In genomic region chr16:91546391-91546835, GRCm38 (mm10) we compare ENCODE assay signal across 8 mouse cellular contexts. TPM values are rescaled to one million over a fixed set of nuclear protein-coding genes. Genes with fewer than 3 reads are reported as not detected.
A peak's percentile ranks its signal among the peaks of the same experiment; 100 is the strongest.
DNase-seq lines count a peak whose midpoint lies in the region; ATAC-seq and TF ChIP-seq lines count a peak whose summit lies in the region.

No protein-coding gene starts in this region.

- DNase-seq in layer of hippocampus, adult 2 months (ENCODE audit: low spot score in 2 of 2), result no peak
- DNase-seq in layer of hippocampus, adult 18-20 months (ENCODE audit: low spot score in 2 of 2), result no peak
- DNase-seq in cerebellum, postnatal 10 days, result peak; percentile 18 to 24
- peak; percentile 52 to 63 for DNase-seq in natural killer cell, adult 2 months (ENCODE audit: low spot score in 2 of 2)
- no peak for DNase-seq in frontal cortex, postnatal 10 days (ENCODE audit: low spot score in 2 of 2)

- H3K4me1 ChIP-seq in liver, embryonic 15.5 days (replicated peaks), result peaks cover 86% of the 10 kb centered on the region

- peak overlapping the region; percentile 98 for H3K4me2 ChIP-seq in liver, embryonic 15.5 days

- H3K36me3 ChIP-seq in liver, embryonic 15.5 days (replicated peaks), result no peaks in the 10 kb centered on the region

- TF ChIP-seq CTCF in layer of hippocampus, adult 2 months (conservative IDR thresholded peaks at IDR 0.05), result no peak

- ATAC-seq in hematopoietic stem cell, adult 5-6 weeks (replicated peaks in 1 of 2; ENCODE audit: insufficient read depth in 1 of 2, low FRiP score in 2 of 2, low TSS enrichment in 1 of 2, low read depth in 1 of 2, poor library complexity in 2 of 2, severe bottlenecking in 2 of 2), result peak; percentile 79
- ATAC-seq in liver, embryonic 15.5 days (ENCODE audit: insufficient read depth), result peak; percentile 30
- no peak for ATAC-seq in frontal cortex, adult (ENCODE audit: low TSS enrichment)

- WGBS in liver, embryonic 15.5 days (ENCODE audit: insufficient replicate concordance), result 2% methylated on average over 14 of the region's 14 CpGs

- peak overlapping the region; percentile 98 for H3K27ac ChIP-seq in layer of hippocampus, adult 2 months
- H3K27ac ChIP-seq in liver, embryonic 15.5 days (replicated peaks), result peak overlapping the region; percentile 94

- no peaks in the 10 kb centered on the region for H3K9me3 ChIP-seq in liver, embryonic 15.5 days (replicated peaks)

- peak overlapping the region; percentile 98 for H3K4me3 ChIP-seq in layer of hippocampus, adult 2 months
- peak overlapping the region; percentile 83 for H3K4me3 ChIP-seq in liver, embryonic 15.5 days (replicated peaks)

- H3K27me3 ChIP-seq in liver, embryonic 15.5 days, result no peaks in the 10 kb centered on the region

- peak overlapping the region; percentile 91 for H3K9ac ChIP-seq in liver, embryonic 15.5 days

RNA-seq across cellular contexts. Expression of gene Ifngr2, which starts 0.5 kb away (rescaled TPM):
- total RNA-seq in layer of hippocampus, adult 2 months (2021), result 10 to 100 TPM; 49.2 to 50.6 TPM
- total RNA-seq in layer of hippocampus, adult 18-20 months (2021), result 10 to 100 TPM; 50.9 to 53.1 TPM
- total RNA-seq in hematopoietic stem cell, adult 5-6 weeks (2017), result 7.1 and 7.5 TPM in 2 replicates
- polyA plus RNA-seq in liver, embryonic 15.5 days (2015; fragmentation: Nextera tagmentation; extraction: Ambion mirVana), result 16.1 and 17.1 TPM in 2 replicates

RNA-seq across cellular contexts. Expression of gene Tmem50b, which starts 51.2 kb away (rescaled TPM):
- 100 to 1,000 TPM in 1 of 2 experiments, 10 to 100 TPM in 1; 97.3 to 104 TPM for total RNA-seq in layer of hippocampus, adult 2 months (2021)
- total RNA-seq in layer of hippocampus, adult 18-20 months (2021), result 100 to 1,000 TPM; 104 to 112 TPM
- total RNA-seq in hematopoietic stem cell, adult 5-6 weeks (2017), result 11.6 and 21.4 TPM in 2 replicates
- polyA plus RNA-seq in liver, embryonic 15.5 days (2015; fragmentation: Nextera tagmentation; extraction: Ambion mirVana), result 6.8 and 7.4 TPM in 2 replicates

Comparison
In these comparisons a context has a peak if more than half of its experiments do, and no peak if none do; other contexts are left out.
1. DNase-seq: peak in cerebellum, postnatal 10 days (2 of 2) and natural killer cell, adult 2 months (2 of 2); none in layer of hippocampus, adult 2 months (0 of 2), layer of hippocampus, adult 18-20 months (0 of 2) and frontal cortex, postnatal 10 days (0 of 2).